Mouse (Mus musculus) midbrain, postnatal 0 days (tissue): ENCODE results near the gene Paox. TPM values are rescaled to one million over a fixed set of nuclear protein-coding genes. Genes with fewer than 3 reads are reported as not detected.

Source experiments
- ATAC-seq: fragments of 200-750 bp; cut with Nextera tagmentation; 2 replicates; pipeline ENCODE4 v1.8.0; 2017; ENCODE audit warnings: moderate number of reproducible peaks, mild to moderate bottlenecking, moderate TSS enrichment, moderate library complexity; ENCODE audit not compliant: low FRiP score
- DNase-seq: peaks from one replicate; pipeline ENCODE4 v3.0.0-alpha.2; 2015; ENCODE audit warnings: low spot score
- H3K27ac ChIP-seq: fragments of 300-500 bp; sonication (generic); 2 replicates; pipeline ENCODE4 v1.5.1; 2014; ENCODE audit warnings: low read depth, mild to moderate bottlenecking, low read length, mixed read lengths
- H3K27me3 ChIP-seq: fragments of 300-500 bp; sonication (generic); 2 replicates; pipeline ENCODE4 v1.6.1; 2014; ENCODE audit warnings: low read length, control low read depth, mixed read lengths; ENCODE audit not compliant: insufficient read depth
- H3K36me3 ChIP-seq: fragments of 300-500 bp; sonication (generic); 2 replicates; pipeline ENCODE4 v1.6.1; 2014; ENCODE audit warnings: low read length, control low read depth, mixed read lengths; ENCODE audit not compliant: insufficient read depth
- H3K4me1 ChIP-seq: fragments of 300-500 bp; sonication (generic); 2 replicates; pipeline ENCODE4 v1.6.1; 2014; ENCODE audit warnings: mild to moderate bottlenecking, control low read depth, antibody characterized with exemption, low read length, mixed read lengths; ENCODE audit not compliant: insufficient read depth
- H3K4me2 ChIP-seq: fragments of 300-500 bp; sonication (generic); 2 replicates; pipeline ENCODE4 v1.6.1; 2014; ENCODE audit warnings: low read depth, mild to moderate bottlenecking, low read length, mixed read lengths; ENCODE audit not compliant: poor library complexity, severe bottlenecking
- H3K4me3 ChIP-seq: fragments of 300-500 bp; sonication (generic); 2 replicates; pipeline ENCODE4 v1.5.1; 2014; ENCODE audit warnings: low read depth, mild to moderate bottlenecking, low read length, moderate library complexity
- H3K9ac ChIP-seq: fragments of 300-500 bp; sonication (generic); replicated peaks from 2 replicates; pipeline ENCODE4 v1.6.1; 2014; ENCODE audit warnings: mild to moderate bottlenecking, low read length, moderate library complexity, mixed read lengths; ENCODE audit not compliant: poor library complexity, severe bottlenecking
- H3K9me3 ChIP-seq: fragments of 300-500 bp; sonication (generic); 2 replicates; pipeline ENCODE4 v1.6.1; 2016; ENCODE audit warnings: low read length, control low read depth
- CTCF ChIP-seq: IDR thresholded peaks from 2 replicates; pipeline ENCODE4 v1.5.1; 2016; ENCODE audit warnings: antibody characterized with exemption, mild to moderate bottlenecking
- WGBS: fragments of 180-500 bp; shearing (Covaris S2); extraction: QIAGEN DNeasy Blood & Tissue Kit; methylation state at CpG from one replicate; pipeline ENCODE4 v1.1.7; 2014; 5-methylcytosine and 5-hydroxymethylcytosine counted together
- polyA plus RNA-seq: library from polyadenylated mRNA; unstranded; fragments of >200 nt; fragmentation: Nextera tagmentation; extraction: Ambion mirVana; gene quantifications from 2 replicates; pipeline ENCODE4 v1.2.1, GENCODE M21; 2015
- total RNA-seq: library from RNA; depleted of rRNA; stranded (reverse); fragments of >200 nt; gene quantifications from 2 replicates; pipeline ENCODE4 v1.2.3, GENCODE M21; 2014; rRNA removed

Paox gene
- total RNA-seq (8.7 and 12.5 TPM in 2 replicates), polyA plus RNA-seq (6.9 and 8.6 TPM in 2 replicates)

- H3K36me3 ChIP-seq, result peaks cover 11% of the 10 kb centered on the region
- H3K9me3 ChIP-seq, result no peaks in the 10 kb centered on the region
- peak within 1 kb of the TSS; percentile 81 for H3K9ac ChIP-seq
- DNase-seq (peak; percentile 67), ATAC-seq (peak; percentile 59)
- H3K4me1 ChIP-seq, result no peaks in the 10 kb centered on the region
- peak within 1 kb of the TSS; percentile 65 for H3K4me2 ChIP-seq
- no peaks in the 10 kb centered on the region for H3K27me3 ChIP-seq
- peak; percentile 26 for TF ChIP-seq CTCF
- H3K4me3 ChIP-seq, result peak within 1 kb of the TSS; percentile 68
- peak within 1 kb of the TSS; percentile 86 for H3K27ac ChIP-seq
- WGBS, result 3% methylated on average over 23 of the region's 23 CpGs
Measured at GRCm38 (mm10) chr7:140115583-140116328, at the start of gene Paox. TSS of gene Paox (plus strand) at chr7:140115799.

GRCm38 (mm10) chr7:140067397-140067796 lies 48.2 kb upstream of the Paox start:
- Histone ChIP-seq H3K4me3 (no peak overlapping the region), H3K27ac (no peak overlapping the region), H3K36me3 (peaks cover 25% of the 10 kb centered on the region), H3K4me1 (no peaks in the 10 kb centered on the region), H3K9ac (no peak overlapping the region), H3K27me3 (peaks cover 29% of the 10 kb centered on the region), H3K4me2 (no peak overlapping the region), H3K9me3 (no peaks in the 10 kb centered on the region)
- no peak for TF ChIP-seq CTCF
- WGBS, result 71% methylated on average over 6 of the region's 6 CpGs
- ATAC-seq (no peak), DNase-seq (no peak)

GRCm38 (mm10) chr7:140070042-140070711 lies 45.4 kb upstream of the Paox start:
- Histone ChIP-seq H3K9me3 (no peaks in the 10 kb centered on the region), H3K4me2 (peak overlapping the region; percentile 24; the same call in 1 of the 2 replicates), H3K27me3 (peaks cover 15% of the 10 kb centered on the region), H3K4me1 (no peaks in the 10 kb centered on the region), H3K27ac (no peak overlapping the region), H3K9ac (no peak overlapping the region), H3K36me3 (peaks cover 32% of the 10 kb centered on the region), H3K4me3 (0 out of 2 replicates have a peak overlapping the region, but pooled peaks have one; percentile 8)
- 40% methylated on average over 35 of the region's 39 CpGs for WGBS
- DNase-seq (no peak), ATAC-seq (no peak)
- no peak for TF ChIP-seq CTCF

GRCm38 (mm10) chr7:140077698-140078097 lies 37.9 kb upstream of the Paox start:
- 0 out of 2 replicates have a peak, but pooled peaks cover 4% of the 10 kb centered on the region for H3K36me3 ChIP-seq
- H3K27me3 ChIP-seq, result peaks cover 4% of the 10 kb centered on the region; the same call in 1 of the 2 replicates
- 81% methylated on average over 6 of the region's 6 CpGs for WGBS
- no peak for ATAC-seq
- H3K4me2 ChIP-seq, result no peak overlapping the region
- no peak for DNase-seq
- peaks cover 7% of the 10 kb centered on the region; the same call in 1 of the 2 replicates for H3K4me1 ChIP-seq
- H3K27ac ChIP-seq, result no peak overlapping the region
- H3K4me3 ChIP-seq, result no peak overlapping the region
- H3K9me3 ChIP-seq, result no peaks in the 10 kb centered on the region
- H3K9ac ChIP-seq, result no peak overlapping the region
- no peak for TF ChIP-seq CTCF

- TF ChIP-seq CTCF, result peak; percentile 91
- no peaks in the 10 kb centered on the region for H3K36me3 ChIP-seq
- H3K4me3 ChIP-seq, result no peak overlapping the region
- no peaks in the 10 kb centered on the region for H3K9me3 ChIP-seq
- no peak for ATAC-seq
- no peaks in the 10 kb centered on the region; the same call in 1 of the 2 replicates for H3K27me3 ChIP-seq
- no peak overlapping the region for H3K9ac ChIP-seq
- no peak overlapping the region for H3K27ac ChIP-seq
- 0 out of 2 replicates have a peak overlapping the region, but pooled peaks have one; percentile 71 for H3K4me2 ChIP-seq
- 9% methylated on average over 5 of the region's 5 CpGs for WGBS
- H3K4me1 ChIP-seq, result peaks cover 7% of the 10 kb centered on the region; the same call in 1 of the 2 replicates
- DNase-seq, result peak; percentile 85
Measured at GRCm38 (mm10) chr7:140078711-140079110, 36.9 kb upstream of the Paox start.
